Mouse (Mus musculus): ENCODE results near the gene Trank1. TPM values are rescaled to one million over a fixed set of nuclear protein-coding genes. Genes with fewer than 3 reads are reported as not detected.
A peak's percentile ranks its signal among the peaks of the same experiment; 100 is the strongest.

Trank1 gene
- polyA plus RNA-seq, 1 experiment from 2014 or later: 11.6 TPM

GRCm38 (mm10) chr9:111275156-111275555 is 36.4 kb upstream of the Trank1 start:
- peaks cover 10% of the 10 kb centered on the region for H3K36me3 ChIP-seq (ENCODE audit: control insufficient read depth, insufficient read depth, low read length)
- peak overlapping the region; percentile 50 for H3K4me2 ChIP-seq (ENCODE audit: low read length)
- peaks cover 44% of the 10 kb centered on the region for H3K4me1 ChIP-seq (ENCODE audit: control insufficient read depth, insufficient read depth, low read depth, low read length)
- no peak overlapping the region for H3K27ac ChIP-seq (ENCODE audit: low read depth, low read length)
- no peaks in the 10 kb centered on the region for H3K9me3 ChIP-seq (ENCODE audit: control insufficient read depth, low read length)
- H3K27me3 ChIP-seq (replicated peaks; ENCODE audit: control insufficient read depth, insufficient read depth, low read length): no peaks in the 10 kb centered on the region
- no peak for ATAC-seq
- 0 out of 2 replicates have a peak overlapping the region, but pooled peaks have one; percentile 0 for H3K4me3 ChIP-seq (ENCODE audit: low read length)
- no peak overlapping the region for H3K9ac ChIP-seq (ENCODE audit: low read depth, low read length)
- WGBS: 48% methylated on average over 1 of the region's 1 CpGs

DNA sequence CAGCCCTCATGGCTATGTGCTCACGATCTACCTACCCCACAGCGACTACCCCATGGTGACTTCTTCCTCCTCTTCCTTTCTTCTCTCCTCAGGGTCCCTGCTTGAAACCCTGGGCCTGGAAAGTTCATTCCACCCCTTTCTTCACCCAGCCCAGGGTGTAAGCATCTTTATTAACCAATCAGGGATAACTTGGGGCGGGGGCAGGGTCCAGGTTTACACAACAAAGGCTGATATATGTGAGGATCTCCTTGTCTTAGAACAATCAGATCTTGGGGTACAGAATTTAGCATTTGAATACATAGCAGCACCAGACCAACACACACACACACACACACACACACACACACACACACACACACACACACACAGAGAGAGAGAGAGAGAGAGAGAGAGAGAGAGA is 26.5 kb upstream of the Trank1 start:
- H3K27ac ChIP-seq (ENCODE audit: low read depth, low read length): no peak overlapping the region
- WGBS: 23% methylated on average over 3 of the region's 3 CpGs
- no peak for ATAC-seq

GRCm38 (mm10) chr9:111285676-111286075 is 25.9 kb upstream of the Trank1 start:
- Histone ChIP-seq H3K4me2 (ENCODE audit: low read length) (no peak overlapping the region), H3K36me3 (ENCODE audit: control insufficient read depth, insufficient read depth, low read length) (no peaks in the 10 kb centered on the region), H3K9ac (ENCODE audit: low read depth, low read length) (no peak overlapping the region), H3K9me3 (ENCODE audit: control insufficient read depth, low read length) (no peaks in the 10 kb centered on the region), H3K27ac (ENCODE audit: low read depth, low read length) (peak overlapping the region; percentile 63), H3K4me1 (ENCODE audit: control insufficient read depth, insufficient read depth, low read depth, low read length) (peaks cover 4% of the 10 kb centered on the region), H3K4me3 (ENCODE audit: low read length) (no peak overlapping the region), H3K27me3 (replicated peaks; ENCODE audit: control insufficient read depth, insufficient read depth, low read length) (no peaks in the 10 kb centered on the region)
- 11% methylated on average over 5 of the region's 5 CpGs for WGBS
- ATAC-seq: peak; percentile 51; the same call in 1 of the 2 replicates

More for the DNA sequence above, 26.5 kb upstream of the Trank1 start:
- no peaks in the 10 kb centered on the region for H3K36me3 ChIP-seq (ENCODE audit: control insufficient read depth, insufficient read depth, low read length)
- H3K9ac ChIP-seq (ENCODE audit: low read depth, low read length): no peak overlapping the region
- H3K4me3 ChIP-seq (ENCODE audit: low read length): no peak overlapping the region
- H3K4me1 ChIP-seq (ENCODE audit: control insufficient read depth, insufficient read depth, low read depth, low read length): peaks cover 4% of the 10 kb centered on the region
- no peak overlapping the region for H3K4me2 ChIP-seq (ENCODE audit: low read length)
- H3K9me3 ChIP-seq (ENCODE audit: control insufficient read depth, low read length): no peaks in the 10 kb centered on the region
- H3K27me3 ChIP-seq (replicated peaks; ENCODE audit: control insufficient read depth, insufficient read depth, low read length): no peaks in the 10 kb centered on the region

- H3K4me2 ChIP-seq (ENCODE audit: low read length): no peak overlapping the region
- H3K9me3 ChIP-seq (ENCODE audit: control insufficient read depth, low read length): no peaks in the 10 kb centered on the region
- peaks cover 4% of the 10 kb centered on the region for H3K4me1 ChIP-seq (ENCODE audit: control insufficient read depth, insufficient read depth, low read depth, low read length)
- no peaks in the 10 kb centered on the region for H3K36me3 ChIP-seq (ENCODE audit: control insufficient read depth, insufficient read depth, low read length)
- no peak overlapping the region for H3K27ac ChIP-seq (ENCODE audit: low read depth, low read length)
- whole genome bisulfite sequencing: 74% methylated on average over 2 of the region's 2 CpGs
- H3K9ac ChIP-seq (ENCODE audit: low read depth, low read length): no peak overlapping the region
- no peaks in the 10 kb centered on the region for H3K27me3 ChIP-seq (replicated peaks; ENCODE audit: control insufficient read depth, insufficient read depth, low read length)
- H3K4me3 ChIP-seq (ENCODE audit: low read length): no peak overlapping the region
- no peak for ATAC-seq
Measured at GRCm38 (mm10) chr9:111286468-111286867, 25.1 kb upstream of the Trank1 start.

DNA sequence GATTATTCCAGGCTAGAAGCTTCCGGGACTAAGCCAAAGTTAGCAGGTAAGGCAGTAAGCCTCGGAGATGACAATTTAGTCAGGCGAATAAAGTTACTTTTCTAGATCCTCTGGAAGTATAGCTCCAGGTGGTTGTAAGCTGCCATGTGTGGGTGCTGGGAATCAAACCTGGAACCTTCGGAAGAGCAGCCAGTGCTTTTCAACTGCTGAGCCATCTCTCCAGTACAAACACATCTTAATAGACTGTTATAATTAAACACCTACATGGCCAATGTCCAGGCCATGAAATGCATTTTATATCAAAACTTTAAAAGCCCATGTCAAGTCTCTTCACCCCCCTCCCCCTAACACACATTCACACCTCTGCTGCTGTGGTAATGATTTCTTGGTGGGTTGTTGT is 23.6 kb upstream of the Trank1 start:
- Histone ChIP-seq H3K4me2 (ENCODE audit: low read length) (no peak overlapping the region), H3K27me3 (replicated peaks; ENCODE audit: control insufficient read depth, insufficient read depth, low read length) (no peaks in the 10 kb centered on the region), H3K4me3 (ENCODE audit: low read length) (no peak overlapping the region), H3K9ac (ENCODE audit: low read depth, low read length) (no peak overlapping the region), H3K36me3 (ENCODE audit: control insufficient read depth, insufficient read depth, low read length) (no peaks in the 10 kb centered on the region), H3K4me1 (ENCODE audit: control insufficient read depth, insufficient read depth, low read depth, low read length) (peaks cover 4% of the 10 kb centered on the region), H3K9me3 (ENCODE audit: control insufficient read depth, low read length) (no peaks in the 10 kb centered on the region), H3K27ac (ENCODE audit: low read depth, low read length) (no peak overlapping the region)
- 95% methylated on average over 4 of the region's 4 CpGs for WGBS
- ATAC-seq: no peak

DNA sequence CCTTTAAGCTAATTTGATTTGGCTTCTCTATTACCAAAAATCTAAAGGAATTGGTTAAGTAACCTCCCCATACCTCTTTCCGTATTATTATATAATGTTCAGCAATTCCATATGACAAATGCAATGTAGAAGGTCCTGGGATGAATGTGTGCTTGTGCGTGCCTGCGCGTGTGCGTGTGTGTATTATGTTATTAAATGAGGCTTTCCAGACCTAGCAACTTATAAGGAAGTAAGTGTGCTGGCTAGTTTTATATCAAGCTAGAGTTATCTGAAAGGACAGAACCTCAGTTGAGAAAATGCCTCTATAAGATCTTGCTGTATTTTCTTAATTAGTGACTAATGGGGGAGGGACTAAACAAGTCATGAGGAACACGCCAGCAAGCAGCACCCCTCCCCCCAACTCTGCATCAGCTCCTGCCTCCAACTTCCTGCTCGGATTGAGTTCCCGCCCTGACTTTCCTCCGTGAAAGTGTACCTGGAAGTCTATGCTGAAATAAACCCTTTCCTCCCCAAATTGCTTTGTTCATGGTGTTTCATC is 22.2 kb upstream of the Trank1 start:
- H3K4me1 ChIP-seq (ENCODE audit: control insufficient read depth, insufficient read depth, low read depth, low read length): peaks cover 4% of the 10 kb centered on the region
- ATAC-seq: no peak
- 60% methylated on average over 9 of the region's 9 CpGs for WGBS
- no peaks in the 10 kb centered on the region for H3K36me3 ChIP-seq (ENCODE audit: control insufficient read depth, insufficient read depth, low read length)
- H3K9me3 ChIP-seq (ENCODE audit: control insufficient read depth, low read length): no peaks in the 10 kb centered on the region
- peak overlapping the region; percentile 33 for H3K4me2 ChIP-seq (ENCODE audit: low read length)
- no peak overlapping the region for H3K27ac ChIP-seq (ENCODE audit: low read depth, low read length)
- H3K4me3 ChIP-seq (ENCODE audit: low read length): no peak overlapping the region
- H3K27me3 ChIP-seq (replicated peaks; ENCODE audit: control insufficient read depth, insufficient read depth, low read length): no peaks in the 10 kb centered on the region
- no peak overlapping the region; the same call in 1 of the 2 replicates for H3K9ac ChIP-seq (ENCODE audit: low read depth, low read length)

DNA sequence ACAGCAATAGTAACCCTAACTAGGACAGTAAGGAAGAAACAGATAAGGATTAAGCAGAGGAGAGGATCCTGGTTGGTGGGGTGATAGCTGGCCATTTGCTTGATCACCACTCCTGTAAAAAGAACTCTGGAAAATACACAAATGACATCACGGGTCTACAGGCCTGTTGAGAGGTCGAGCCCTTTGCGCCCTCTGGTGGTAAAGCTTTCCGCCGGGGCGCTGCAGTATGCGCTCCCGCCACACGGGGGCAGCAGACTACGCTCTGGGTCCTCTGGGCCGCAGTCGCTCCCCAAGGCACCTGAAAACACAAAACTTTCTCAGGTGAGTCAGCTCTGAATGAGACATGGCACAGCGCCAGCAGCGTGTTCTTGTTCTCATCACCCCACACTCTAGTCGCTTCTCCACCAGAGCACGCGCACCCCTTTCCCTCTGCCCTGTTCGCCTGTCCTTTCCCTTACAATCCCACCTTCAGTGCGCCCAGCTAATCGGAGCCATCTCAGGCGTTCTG is 21.7 kb upstream of the Trank1 start:
- no peak overlapping the region for H3K27ac ChIP-seq (ENCODE audit: low read depth, low read length)
- H3K4me2 ChIP-seq (ENCODE audit: low read length): peak overlapping the region; percentile 33
- no peak overlapping the region; the same call in 1 of the 2 replicates for H3K9ac ChIP-seq (ENCODE audit: low read depth, low read length)
- no peaks in the 10 kb centered on the region for H3K9me3 ChIP-seq (ENCODE audit: control insufficient read depth, low read length)
- H3K27me3 ChIP-seq (replicated peaks; ENCODE audit: control insufficient read depth, insufficient read depth, low read length): no peaks in the 10 kb centered on the region
- 13% methylated on average over 21 of the region's 21 CpGs for WGBS
- H3K4me3 ChIP-seq (ENCODE audit: low read length): no peak overlapping the region
- no peaks in the 10 kb centered on the region for H3K36me3 ChIP-seq (ENCODE audit: control insufficient read depth, insufficient read depth, low read length)
- peak; percentile 63 for ATAC-seq
- peaks cover 4% of the 10 kb centered on the region for H3K4me1 ChIP-seq (ENCODE audit: control insufficient read depth, insufficient read depth, low read depth, low read length)

- H3K9ac ChIP-seq (ENCODE audit: low read depth, low read length): no peak overlapping the region
- 56% methylated on average over 11 of the region's 11 CpGs for WGBS
- H3K4me1 ChIP-seq (ENCODE audit: control insufficient read depth, insufficient read depth, low read depth, low read length): peaks cover 2% of the 10 kb centered on the region
- no peaks in the 10 kb centered on the region for H3K9me3 ChIP-seq (ENCODE audit: control insufficient read depth, low read length)
- ATAC-seq: peak; percentile 38; the same call in 1 of the 2 replicates
- H3K4me3 ChIP-seq (ENCODE audit: low read length): no peak overlapping the region
- no peaks in the 10 kb centered on the region for H3K36me3 ChIP-seq (ENCODE audit: control insufficient read depth, insufficient read depth, low read length)
- H3K4me2 ChIP-seq (ENCODE audit: low read length): no peak overlapping the region
- H3K27me3 ChIP-seq (replicated peaks; ENCODE audit: control insufficient read depth, insufficient read depth, low read length): no peaks in the 10 kb centered on the region
- no peak overlapping the region for H3K27ac ChIP-seq (ENCODE audit: low read depth, low read length)
Measured at GRCm38 (mm10) chr9:111290539-111291100, 20.9 kb upstream of the Trank1 start.

- H3K4me3 ChIP-seq (ENCODE audit: low read length): no peak overlapping the region
- H3K9ac ChIP-seq (ENCODE audit: low read depth, low read length): no peak overlapping the region
- H3K36me3 ChIP-seq (ENCODE audit: control insufficient read depth, insufficient read depth, low read length): no peaks in the 10 kb centered on the region
- H3K4me1 ChIP-seq (ENCODE audit: control insufficient read depth, insufficient read depth, low read depth, low read length): no peaks in the 10 kb centered on the region; the same call in 1 of the 2 replicates
- no peaks in the 10 kb centered on the region for H3K27me3 ChIP-seq (replicated peaks; ENCODE audit: control insufficient read depth, insufficient read depth, low read length)
- H3K9me3 ChIP-seq (ENCODE audit: control insufficient read depth, low read length): no peaks in the 10 kb centered on the region
- WGBS: 84% methylated on average over 4 of the region's 4 CpGs
- no peak overlapping the region for H3K4me2 ChIP-seq (ENCODE audit: low read length)
- no peak for ATAC-seq
- H3K27ac ChIP-seq (ENCODE audit: low read depth, low read length): no peak overlapping the region
Measured at GRCm38 (mm10) chr9:111293234-111293633, 18.3 kb upstream of the Trank1 start.
